Mouse (Mus musculus): ENCODE measurements around the gene Mbtd1. TPM values are rescaled to one million over a fixed set of nuclear protein-coding genes. Genes with fewer than 3 reads are reported as not detected.

Mbtd1 gene
- polyA plus RNA-seq, 1 experiment from 2014 or later, result 33.3 TPM

DNA sequence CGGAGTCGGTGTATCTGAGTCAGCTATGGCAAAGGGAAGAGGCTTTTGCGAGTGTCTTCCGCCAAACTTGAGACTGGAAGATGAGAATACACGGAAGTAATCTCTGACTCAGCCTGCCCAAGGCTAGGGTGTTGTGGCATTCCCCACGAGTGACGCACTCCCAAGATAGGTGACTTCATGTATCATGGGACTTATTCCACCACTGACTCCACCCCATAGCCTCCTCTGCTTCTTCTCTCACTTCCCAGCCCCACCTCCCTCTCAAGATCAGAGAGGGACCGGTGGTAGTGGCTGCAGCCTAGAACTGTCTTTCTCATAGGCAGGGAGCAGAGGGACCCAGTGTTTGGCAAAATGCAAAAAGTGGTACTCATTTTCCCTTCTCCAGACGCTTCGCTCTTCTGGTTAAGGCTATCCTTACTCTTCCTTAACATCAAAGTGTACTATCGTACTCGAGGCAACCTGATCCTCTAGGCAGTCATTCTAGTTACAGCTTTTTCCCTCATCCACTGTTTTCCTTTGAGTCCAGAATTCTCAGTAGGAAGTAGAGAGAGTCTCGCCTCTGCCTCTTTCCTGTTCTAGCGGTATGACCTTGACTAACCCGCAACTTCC lies 109.6 kb downstream of the Mbtd1 start:
- H3K27ac ChIP-seq, result peak overlapping the region; percentile 98
- ATAC-seq (replicated peaks; ENCODE audit: low FRiP score), result peak; percentile 55
- no peaks in the 10 kb centered on the region for H3K36me3 ChIP-seq
- H3K27me3 ChIP-seq, result 0 out of 2 replicates have a peak, but pooled peaks cover 2% of the 10 kb centered on the region
- H3K4me3 ChIP-seq (replicated peaks), result peak overlapping the region; percentile 84
- H3K4me1 ChIP-seq, result peaks cover 26% of the 10 kb centered on the region
- H3K9ac ChIP-seq, result peak overlapping the region; percentile 66
- peak overlapping the region; percentile 81 for H3K4me2 ChIP-seq
- no peaks in the 10 kb centered on the region for H3K9me3 ChIP-seq (replicated peaks)
- 4% methylated on average over 15 of the region's 15 CpGs for WGBS

DNA sequence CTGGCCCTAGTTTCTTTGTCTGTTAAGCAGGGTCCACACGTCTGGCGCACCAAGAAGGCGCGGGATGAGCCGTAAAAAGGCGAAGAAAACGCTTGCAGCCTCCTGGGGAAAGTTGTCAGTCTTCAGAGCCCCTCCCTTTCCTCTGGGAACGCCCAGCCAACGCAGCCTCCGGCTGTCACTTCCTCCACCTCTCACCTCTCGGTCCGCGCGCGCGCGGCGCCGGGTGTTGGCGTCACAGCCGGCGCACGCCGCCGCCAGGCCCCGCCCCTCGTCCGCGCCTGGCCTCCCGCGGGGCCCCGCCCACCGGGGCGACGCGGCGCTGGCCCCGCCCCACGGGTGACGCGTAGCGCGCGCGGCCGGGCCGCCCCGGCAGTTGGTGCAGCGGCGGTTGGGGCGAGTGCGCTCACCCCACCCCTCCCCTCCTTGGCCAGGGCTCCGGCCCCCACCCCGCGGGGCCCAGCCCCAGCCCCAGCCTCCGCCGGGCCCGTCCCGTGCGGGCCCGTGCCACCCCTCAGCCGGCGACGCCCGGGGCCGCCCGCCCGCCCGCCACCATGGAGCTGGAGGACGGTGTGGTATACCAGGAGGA lies 110.2 kb downstream of the Mbtd1 start, which contains the start of gene Spag9:
Gene Spag9, plus strand, starts transcription at position 372 of the 586 bp plus-strand sequence.
- Histone ChIP-seq H3K9me3 (replicated peaks) (no peaks in the 10 kb centered on the region), H3K4me2 (peak within 1 kb of the TSS; percentile 81), H3K4me1 (peaks cover 26% of the 10 kb centered on the region), H3K36me3 (no peaks in the 10 kb centered on the region), H3K9ac (peak within 1 kb of the TSS; percentile 90), H3K27ac (peak within 1 kb of the TSS; percentile 98), H3K27me3 (0 out of 2 replicates have a peak, but pooled peaks cover 2% of the 10 kb centered on the region), H3K4me3 (replicated peaks) (peak within 1 kb of the TSS; percentile 84)
- peak; percentile 95 for ATAC-seq (replicated peaks; ENCODE audit: low FRiP score)
- under 1% methylated on average over 67 of the region's 70 CpGs for WGBS

Other genes starting within 250 kb of the Mbtd1 start
- 29.1 and 30.5 TPM in 2 replicates for gene Utp18, start 86 bp upstream of the Mbtd1 start, polyA plus RNA-seq (2015; fragmentation: Nextera tagmentation; extraction: Ambion mirVana)
- gene Nme2, start 70.4 kb downstream of the Mbtd1 start, polyA plus RNA-seq (2015; fragmentation: Nextera tagmentation; extraction: Ambion mirVana), result 262 and 314 TPM in 2 replicates
- 462 and 483 TPM in 2 replicates for gene Gm20390, start 82.4 kb downstream of the Mbtd1 start, polyA plus RNA-seq (2015; fragmentation: Nextera tagmentation; extraction: Ambion mirVana)
- 165 and 172 TPM in 2 replicates for gene Nme1, start 82.7 kb downstream of the Mbtd1 start, polyA plus RNA-seq (2015; fragmentation: Nextera tagmentation; extraction: Ambion mirVana)
- gene Spag9, start 110.2 kb downstream of the Mbtd1 start, polyA plus RNA-seq (2015; fragmentation: Nextera tagmentation; extraction: Ambion mirVana), result 35.1 and 37.2 TPM in 2 replicates

All from kidney, embryonic 15.5 days (tissue).